1 mouse cellular context compared by ENCODE assay signal in the genomic region with DNA sequence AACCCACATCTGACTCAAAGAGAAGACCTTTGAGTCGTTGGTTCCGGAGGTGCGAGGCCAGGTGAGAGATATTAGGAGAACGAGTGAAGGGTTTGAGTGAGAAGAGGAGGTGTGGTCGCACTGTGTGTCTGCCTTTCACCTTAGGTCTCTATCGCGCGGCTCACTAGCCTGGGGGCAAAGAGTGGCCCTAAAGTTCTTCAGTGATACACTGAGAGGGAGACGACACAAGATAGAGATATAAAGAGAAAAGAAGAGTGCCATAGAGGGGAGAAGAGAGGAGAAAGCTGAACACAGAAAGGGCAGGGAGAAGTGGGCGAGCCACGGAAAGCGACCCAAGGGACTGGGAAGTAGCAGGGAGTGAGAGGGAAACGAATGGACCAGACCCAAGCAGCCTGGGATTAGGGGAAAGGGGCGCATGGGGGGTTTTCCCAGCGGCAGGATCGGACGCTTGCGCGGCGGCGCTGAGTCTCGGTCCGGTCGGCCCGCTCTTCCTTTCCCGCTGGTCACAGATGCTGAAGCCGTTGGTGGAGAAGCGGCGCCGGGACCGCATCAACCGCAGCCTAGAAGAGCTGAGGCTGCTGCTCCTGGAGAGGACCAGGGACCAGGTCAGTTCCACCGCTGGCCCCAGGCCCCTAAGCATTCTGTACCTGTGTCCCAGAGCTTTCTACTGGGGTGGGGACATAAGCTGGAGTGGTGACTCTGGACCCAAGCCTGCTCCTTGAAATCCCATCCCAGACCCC.
TF ChIP-seq lines count a peak whose summit lies in the region.

No protein-coding gene starts in this region.

TF ChIP-seq in CH12.LX, 34 proteins besides CTCF, POLR2A, EP300 and RAD21 (continued from another document):
- TF ChIP-seq MXI1 (IDR thresholded peaks at IDR 0.05; ENCODE audit: low read depth, low read length), result 0 out of 2 replicates have a peak, but pooled peaks have one; percentile 39
- no peak for TF ChIP-seq GABPA (IDR thresholded peaks at IDR 0.05; ENCODE audit: insufficient replicate concordance, low read depth, low read length)
- TF ChIP-seq MYC (IDR thresholded peaks at IDR 0.05; ENCODE audit: low read depth, low read length), result 0 out of 2 replicates have a peak, but pooled peaks have one; percentile 37
- TF ChIP-seq E2F4 (IDR thresholded peaks at IDR 0.05; ENCODE audit: insufficient replicate concordance, low read depth, low read length), result no peak
- TF ChIP-seq MAX (IDR thresholded peaks at IDR 0.05; ENCODE audit: low read length), result 0 out of 2 replicates have a peak, but pooled peaks have one; percentile 35
- no peak for TF ChIP-seq ZMIZ1 (IDR thresholded peaks at IDR 0.05; ENCODE audit: low read depth, low read length)
- TF ChIP-seq MAFK (IDR thresholded peaks at IDR 0.05; ENCODE audit: insufficient replicate concordance, low read length), result no peak
- TF ChIP-seq UBTF (IDR thresholded peaks at IDR 0.05; ENCODE audit: low read depth, low read length), result no peak
- no peak for TF ChIP-seq ETS1 (conservative IDR thresholded peaks at IDR 0.05; ENCODE audit: low read depth, low read length)
- TF ChIP-seq MEF2A (IDR thresholded peaks at IDR 0.05; ENCODE audit: borderline replicate concordance, low read depth, low read length), result no peak
- TF ChIP-seq RCOR1 (conservative IDR thresholded peaks at IDR 0.05; ENCODE audit: low read depth, low read length), result no peak
- no peak for TF ChIP-seq ELF1 (IDR thresholded peaks at IDR 0.05; ENCODE audit: low read depth, low read length)
- no peak for TF ChIP-seq HCFC1 (IDR thresholded peaks at IDR 0.05; ENCODE audit: low read depth, low read length)
